Mouse (Mus musculus): ENCODE measurements around the gene Zfp853. TPM values are rescaled to one million over a fixed set of nuclear protein-coding genes. Genes with fewer than 3 reads are reported as not detected.

Zfp853 gene
- not detected in 2 replicates for polyA plus RNA-seq (2015; fragmentation: Nextera tagmentation; extraction: Ambion mirVana)

DNA sequence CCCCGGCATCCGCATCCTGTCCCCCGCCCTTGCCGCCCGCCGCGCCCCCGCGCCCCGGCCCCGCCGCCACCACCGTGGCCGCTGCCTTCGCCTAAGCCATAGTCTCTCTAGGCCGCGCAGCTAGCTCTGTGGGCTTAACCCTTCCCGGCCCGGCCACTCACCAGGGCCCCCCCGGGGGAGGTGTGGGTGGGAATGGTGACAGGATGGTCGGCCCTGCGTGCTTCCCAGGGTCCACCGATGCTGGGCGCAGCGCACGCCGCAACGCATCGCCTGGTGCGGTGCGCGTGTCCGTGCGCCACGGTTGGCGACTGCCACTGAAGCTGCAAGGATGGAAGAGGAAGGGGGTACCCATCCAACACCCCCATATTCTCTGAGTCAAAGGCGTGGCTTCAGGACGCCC lies at the start of gene Zfp853:
TSS of gene Zfp853 (minus strand) at position 220 of the 400 bp plus-strand sequence.

DNA sequence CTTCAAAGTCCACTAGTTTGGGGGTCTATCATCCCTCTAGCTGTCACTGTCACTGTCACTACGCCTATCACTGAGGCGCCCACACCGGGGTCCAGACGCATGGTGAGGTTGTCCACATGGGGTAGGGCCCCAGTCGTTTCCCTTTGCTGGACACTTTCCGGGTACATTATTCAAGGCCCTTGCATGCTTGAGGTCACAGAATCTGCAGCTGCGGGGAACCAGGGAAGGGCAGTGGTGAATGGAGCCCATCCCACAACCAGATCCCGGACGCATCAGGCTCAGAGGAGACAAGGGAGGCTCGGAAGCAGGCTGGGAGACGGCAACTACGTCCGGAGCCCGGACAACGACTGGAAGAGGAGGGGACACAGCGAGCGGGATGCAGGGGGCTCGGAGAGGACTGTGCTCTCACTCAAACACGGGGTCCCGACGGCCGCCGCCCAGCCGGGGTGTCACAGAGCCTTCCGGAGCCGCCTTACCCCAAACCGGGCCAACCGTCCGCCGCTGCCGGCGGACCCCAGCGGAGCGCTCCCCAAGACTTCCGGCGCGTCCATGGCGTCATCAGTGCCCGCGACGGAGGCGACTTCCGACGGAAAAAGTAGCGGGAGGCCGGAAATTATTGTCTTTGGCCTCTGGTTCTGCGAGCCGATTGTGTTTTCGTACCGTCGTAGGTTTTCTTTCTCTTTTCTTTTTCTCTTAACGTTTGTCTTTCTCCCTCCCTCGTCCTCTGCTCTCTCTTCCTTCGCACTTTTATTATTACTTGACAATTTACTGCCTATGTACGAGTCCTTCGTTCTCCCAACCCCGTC lies 35.5 kb upstream of the Zfp853 start, which contains the start of gene Zdhhc4:
TSS of gene Zdhhc4 (minus strand) at position 567 of the 806 bp plus-strand sequence.

DNA sequence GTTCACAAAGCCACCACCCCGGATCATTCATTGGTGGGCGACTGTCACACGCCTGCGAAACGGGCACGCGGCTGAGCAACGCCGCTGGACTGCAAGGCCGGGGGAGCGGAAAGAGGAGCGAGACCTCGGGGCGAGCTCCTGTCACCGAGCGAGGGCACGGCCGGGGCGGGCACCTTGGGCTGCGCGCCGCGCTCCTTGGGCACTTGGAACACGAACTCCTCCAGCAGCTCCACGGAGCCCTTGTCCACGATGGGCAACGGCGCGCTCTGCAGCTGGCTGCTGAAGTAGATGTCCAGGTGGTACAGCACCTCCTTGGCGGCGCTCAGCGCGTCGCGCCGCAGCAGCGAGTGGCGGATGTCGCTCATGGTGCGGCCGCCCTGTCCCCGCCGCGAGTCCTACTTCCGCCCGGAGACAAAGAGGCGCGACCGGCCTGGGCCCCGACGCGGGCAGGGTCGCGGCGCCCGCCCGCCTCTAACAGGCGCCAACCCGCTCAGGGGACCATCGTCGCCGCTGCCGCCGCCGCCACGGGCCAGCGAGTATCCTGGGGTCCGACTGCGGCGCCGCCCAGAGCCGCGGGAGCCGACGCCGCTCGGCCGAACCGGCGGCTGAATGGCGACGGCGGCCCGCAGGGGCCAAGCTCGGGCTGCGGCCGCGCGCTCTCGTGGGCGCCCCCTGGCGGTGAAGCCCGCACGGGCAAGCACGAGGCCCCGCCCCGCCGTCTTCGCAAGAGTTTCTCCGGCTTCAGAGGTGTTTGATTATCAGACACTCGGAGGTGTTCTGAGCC lies 21.5 kb upstream of the Zfp853 start, which contains the start of gene E130309D02Rik:
TSS of gene E130309D02Rik (minus strand) at position 631 of the 784 bp plus-strand sequence.

DNA sequence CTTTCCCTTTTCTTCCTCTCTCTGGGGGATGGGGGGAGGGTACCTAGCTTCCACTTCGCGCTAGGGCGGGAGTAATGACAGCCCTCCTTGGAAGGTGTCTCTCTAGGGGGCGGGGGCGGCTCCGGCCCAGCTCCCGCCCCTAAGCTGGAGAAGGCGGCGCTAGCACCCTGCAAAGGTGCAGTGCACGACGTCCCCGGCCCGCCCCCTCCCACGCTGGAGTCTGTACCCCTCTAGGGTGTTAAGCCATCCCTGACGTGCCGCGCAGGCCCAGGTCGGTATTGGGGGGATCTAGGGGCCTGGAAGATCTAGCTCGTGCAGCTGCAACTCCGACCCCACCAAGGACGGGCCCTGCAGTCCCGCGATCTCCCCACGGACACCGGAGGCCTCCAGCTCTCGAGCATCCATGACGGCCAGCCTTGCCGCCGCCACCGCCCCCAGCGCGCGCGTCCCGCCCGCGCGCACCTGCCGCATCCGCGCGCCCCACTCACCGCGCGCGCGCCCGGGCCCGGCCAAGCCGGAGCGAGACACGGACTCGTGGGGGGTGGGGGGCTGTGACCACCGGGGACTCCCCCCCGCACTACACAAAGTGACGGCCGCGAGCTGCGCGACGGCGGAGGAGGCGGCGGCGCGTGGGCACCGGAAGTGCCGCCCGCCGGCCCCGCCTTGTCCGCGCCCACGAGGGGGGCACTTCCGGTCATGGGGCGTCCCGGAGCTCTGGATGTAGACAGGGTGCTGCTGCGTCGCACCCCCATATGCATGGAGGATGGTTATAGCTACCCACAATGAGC lies 23.9 kb downstream of the Zfp853 start, which contains the start of gene Zfp316:
TSS of gene Zfp316 (minus strand) at position 660 of the 788 bp plus-strand sequence.

Other genes starting within 250 kb of the Zfp853 start
- gene Rnf216, start 180.6 kb downstream of the Zfp853 start, polyA plus RNA-seq (2015; fragmentation: Nextera tagmentation; extraction: Ambion mirVana), result 17.7 and 18.1 TPM in 2 replicates
- gene Olfr718-ps1, start 146.0 kb downstream of the Zfp853 start, polyA plus RNA-seq (2015; fragmentation: Nextera tagmentation; extraction: Ambion mirVana), result not detected in 2 replicates
- gene Rbak, start 112.8 kb downstream of the Zfp853 start, polyA plus RNA-seq (2015; fragmentation: Nextera tagmentation; extraction: Ambion mirVana), result 4.3 and 4.8 TPM in 2 replicates
- not detected in 2 replicates for gene Spdye4b, start 112.6 kb downstream of the Zfp853 start, polyA plus RNA-seq (2015; fragmentation: Nextera tagmentation; extraction: Ambion mirVana)
- not detected in 2 replicates for gene Spdye4a, start 66.7 kb downstream of the Zfp853 start, polyA plus RNA-seq (2015; fragmentation: Nextera tagmentation; extraction: Ambion mirVana)
- 4.8 and 5.7 TPM in 2 replicates for gene Zfp12, start 58.5 kb downstream of the Zfp853 start, polyA plus RNA-seq (2015; fragmentation: Nextera tagmentation; extraction: Ambion mirVana)
- gene Zfp316, start 23.6 kb downstream of the Zfp853 start, polyA plus RNA-seq (2015; fragmentation: Nextera tagmentation; extraction: Ambion mirVana), result 1.4 TPM in 2 replicates
- gene E130309D02Rik, start 21.7 kb upstream of the Zfp853 start, polyA plus RNA-seq (2015; fragmentation: Nextera tagmentation; extraction: Ambion mirVana), result 11.5 and 12.3 TPM in 2 replicates
- gene Zdhhc4, start 35.6 kb upstream of the Zfp853 start, polyA plus RNA-seq (2015; fragmentation: Nextera tagmentation; extraction: Ambion mirVana), result 62.4 and 63.2 TPM in 2 replicates
- not detected in 2 replicates for gene Grid2ip, start 63.7 kb upstream of the Zfp853 start, polyA plus RNA-seq (2015; fragmentation: Nextera tagmentation; extraction: Ambion mirVana)
- 169 and 210 TPM in 2 replicates for gene Kdelr2, start 110.2 kb upstream of the Zfp853 start, polyA plus RNA-seq (2015; fragmentation: Nextera tagmentation; extraction: Ambion mirVana)
- gene Daglb, start 171.0 kb upstream of the Zfp853 start, polyA plus RNA-seq (2015; fragmentation: Nextera tagmentation; extraction: Ambion mirVana), result 4.5 and 5.3 TPM in 2 replicates
- gene Rac1, start 234.4 kb upstream of the Zfp853 start, polyA plus RNA-seq (2015; fragmentation: Nextera tagmentation; extraction: Ambion mirVana), result 232 and 259 TPM in 2 replicates

Data from skeletal muscle tissue, postnatal 0 days (tissue).